Mouse (Mus musculus): ENCODE data around the gene Mup6.
"Not testable (repeated sequence)": the region's sequence is repeated elsewhere in the genome, so short reads cannot be mapped to it uniquely, and the experiment has no call there.

DNA sequence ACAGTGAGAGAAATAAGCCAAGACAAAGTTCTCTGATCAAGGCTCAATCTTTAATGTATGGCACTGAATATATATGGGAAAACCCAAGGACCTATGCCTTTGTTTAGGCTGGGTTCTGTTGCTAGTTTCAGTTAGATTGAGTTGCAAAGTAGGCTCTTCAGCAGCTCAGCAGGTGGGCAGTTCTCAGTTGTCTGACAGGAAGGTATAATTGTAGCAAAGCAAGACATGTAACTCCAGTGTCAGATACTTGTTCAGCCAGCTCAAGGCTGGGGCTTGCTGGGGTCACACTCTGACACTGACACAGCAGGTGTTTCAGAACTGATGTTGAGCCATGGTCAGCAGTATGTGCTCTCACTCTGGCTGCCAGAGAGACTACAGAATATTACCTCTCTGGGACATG lies 33.8 kb downstream of the Mup6 start:
- TF ChIP-seq CTCF (IDR thresholded peaks at IDR 0.05; ENCODE audit: borderline replicate concordance, insufficient read depth, low read depth, low read length); POLR2A (IDR thresholded peaks at IDR 0.05; ENCODE audit: borderline replicate concordance, insufficient read depth, low read length): not testable (repeated sequence)
